Mouse (Mus musculus) cerebral cortex, adult 2 months (tissue): ENCODE results near the gene Lag3.

ENCODE experiments used
- WGBS: fragments of 180-500 bp; shearing (Covaris S2); methylation state at CpG from one replicate; pipeline ENCODE4 v1.1.7; 2018; 5-methylcytosine and 5-hydroxymethylcytosine counted together

The Lag3 gene

GRCm38 (mm10) chr6:124919695-124920317 is 8.3 kb upstream of the Lag3 start, which contains the start of gene Ptms:
Gene Ptms (minus strand): TSS chr6:124920103.
- 2% methylated on average over 13 of the region's 13 CpGs for WGBS

GRCm38 (mm10) chr6:124918890-124919627 is 7.6 kb upstream of the Lag3 start:
- 15% methylated on average over 14 of the region's 14 CpGs for WGBS

- 10% methylated on average over 7 of the region's 7 CpGs for WGBS
These were observed 6.8 kb upstream of the Lag3 start for GRCm38 (mm10) chr6:124918331-124918690.

- under 1% methylated on average over 75 of the region's 89 CpGs for WGBS
These were observed 6.2 kb upstream of the Lag3 start for GRCm38 (mm10) chr6:124917518-124918330.

GRCm38 (mm10) chr6:124916695-124917517 is 5.4 kb upstream of the Lag3 start:
- WGBS: under 1% methylated on average over 58 of the region's 67 CpGs

GRCm38 (mm10) chr6:124915942-124916694 is 4.6 kb upstream of the Lag3 start:
- 2% methylated on average over 12 of the region's 12 CpGs for WGBS

- WGBS: 13% methylated on average over 22 of the region's 22 CpGs
These were observed 3.8 kb upstream of the Lag3 start for GRCm38 (mm10) chr6:124915160-124915941.

GRCm38 (mm10) chr6:124914511-124914910 is 3.0 kb upstream of the Lag3 start:
- WGBS: 66% methylated on average over 7 of the region's 7 CpGs

GRCm38 (mm10) chr6:124913721-124914285 is 2.3 kb upstream of the Lag3 start:
- 68% methylated on average over 14 of the region's 14 CpGs for WGBS

GRCm38 (mm10) chr6:124913214-124913613 is 1.7 kb upstream of the Lag3 start:
- WGBS: 48% methylated on average over 6 of the region's 6 CpGs

GRCm38 (mm10) chr6:124910032-124910431 is 1.5 kb downstream of the Lag3 start:
- 35% methylated on average over 32 of the region's 32 CpGs for WGBS

- 82% methylated on average over 1 of the region's 1 CpGs for WGBS
These were observed 3.7 kb downstream of the Lag3 start for GRCm38 (mm10) chr6:124907767-124908166.

GRCm38 (mm10) chr6:124904991-124905860 is 6.3 kb downstream of the Lag3 start:
- 47% methylated on average over 16 of the region's 16 CpGs for WGBS

- 7% methylated on average over 24 of the region's 24 CpGs for WGBS
These were observed 7.1 kb downstream of the Lag3 start for GRCm38 (mm10) chr6:124904161-124904981.

GRCm38 (mm10) chr6:124903580-124904151 is 7.8 kb downstream of the Lag3 start:
- WGBS: under 1% methylated on average over 23 of the region's 23 CpGs

- WGBS: 69% methylated on average over 10 of the region's 10 CpGs
These were observed 10.6 kb downstream of the Lag3 start for GRCm38 (mm10) chr6:124900801-124901480.
